Mouse (Mus musculus) urinary bladder, adult 2 months (tissue): ENCODE measurements around the gene Snd1. TPM values are rescaled to one million over a fixed set of nuclear protein-coding genes. Genes with fewer than 3 reads are reported as not detected.

Source experiments
- DNase-seq: peaks from one replicate; pipeline ENCODE4 v3.0.0; 2022; ENCODE audit warnings: low spot score
- polyA plus RNA-seq: library from polyadenylated mRNA; depleted of rRNA; stranded (reverse); fragments of >200 nt; gene quantifications from 2 replicates; pipeline ENCODE4 v1.2.3, GENCODE M21; 2012

Gene Snd1
- polyA plus RNA-seq, 1 experiment, result 94.2 TPM

GRCm38 (mm10) chr6:28594759-28595158 lies 119.8 kb downstream of the Snd1 start:
- no peak for DNase-seq

- no peak for DNase-seq
Measured at GRCm38 (mm10) chr6:28595231-28595630, 120.3 kb downstream of the Snd1 start.

GRCm38 (mm10) chr6:28597266-28597665 lies 122.3 kb downstream of the Snd1 start:
- no peak for DNase-seq

GRCm38 (mm10) chr6:28599120-28599519 lies 124.2 kb downstream of the Snd1 start:
- no peak for DNase-seq

GRCm38 (mm10) chr6:28600404-28600803 lies 125.5 kb downstream of the Snd1 start:
- no peak for DNase-seq

GRCm38 (mm10) chr6:28603401-28603800 lies 128.5 kb downstream of the Snd1 start:
- no peak for DNase-seq

GRCm38 (mm10) chr6:28603823-28604222 lies 128.9 kb downstream of the Snd1 start:
- no peak for DNase-seq

- no peak for DNase-seq
Measured at GRCm38 (mm10) chr6:28609291-28609690, 134.4 kb downstream of the Snd1 start.

- DNase-seq, result no peak
Measured at GRCm38 (mm10) chr6:28610127-28610526, 135.2 kb downstream of the Snd1 start.

- DNase-seq, result no peak
Measured at GRCm38 (mm10) chr6:28613441-28613840, 138.5 kb downstream of the Snd1 start.

- no peak for DNase-seq
Measured at GRCm38 (mm10) chr6:28614856-28615255, 139.9 kb downstream of the Snd1 start.

- no peak for DNase-seq
Measured at GRCm38 (mm10) chr6:28615408-28615807, 140.5 kb downstream of the Snd1 start.

- DNase-seq, result no peak
Measured at GRCm38 (mm10) chr6:28615966-28616365, 141.0 kb downstream of the Snd1 start.

- DNase-seq, result no peak
Measured at GRCm38 (mm10) chr6:28618299-28618698, 143.4 kb downstream of the Snd1 start.

GRCm38 (mm10) chr6:28618751-28619153 lies 143.8 kb downstream of the Snd1 start:
- no peak for DNase-seq

- no peak for DNase-seq
Measured at GRCm38 (mm10) chr6:28621431-28621830, 146.5 kb downstream of the Snd1 start.

GRCm38 (mm10) chr6:28621961-28622360 lies 147.0 kb downstream of the Snd1 start:
- DNase-seq, result no peak

- no peak for DNase-seq
Measured at GRCm38 (mm10) chr6:28622522-28622921, 147.6 kb downstream of the Snd1 start.

- no peak for DNase-seq
Measured at GRCm38 (mm10) chr6:28622963-28623362, 148.0 kb downstream of the Snd1 start.

GRCm38 (mm10) chr6:28628408-28628807 lies 153.5 kb downstream of the Snd1 start:
- no peak for DNase-seq

- no peak for DNase-seq
Measured at GRCm38 (mm10) chr6:28629866-28630265, 154.9 kb downstream of the Snd1 start.

GRCm38 (mm10) chr6:28630926-28631325 lies 156.0 kb downstream of the Snd1 start:
- no peak for DNase-seq

- no peak for DNase-seq
Measured at GRCm38 (mm10) chr6:28633120-28633519, 158.2 kb downstream of the Snd1 start.

GRCm38 (mm10) chr6:28633656-28634055 lies 158.7 kb downstream of the Snd1 start:
- no peak for DNase-seq

- DNase-seq, result no peak
Measured at GRCm38 (mm10) chr6:28635092-28635491, 160.2 kb downstream of the Snd1 start.
